Mouse (Mus musculus): Measurements from ENCODE around the gene Disc1. TPM values are rescaled to one million over a fixed set of nuclear protein-coding genes. Genes with fewer than 3 reads are reported as not detected.

Disc1 gene
- total RNA-seq, 2 experiments from 2014 or later: 1.6 to 1.9 TPM

DNA sequence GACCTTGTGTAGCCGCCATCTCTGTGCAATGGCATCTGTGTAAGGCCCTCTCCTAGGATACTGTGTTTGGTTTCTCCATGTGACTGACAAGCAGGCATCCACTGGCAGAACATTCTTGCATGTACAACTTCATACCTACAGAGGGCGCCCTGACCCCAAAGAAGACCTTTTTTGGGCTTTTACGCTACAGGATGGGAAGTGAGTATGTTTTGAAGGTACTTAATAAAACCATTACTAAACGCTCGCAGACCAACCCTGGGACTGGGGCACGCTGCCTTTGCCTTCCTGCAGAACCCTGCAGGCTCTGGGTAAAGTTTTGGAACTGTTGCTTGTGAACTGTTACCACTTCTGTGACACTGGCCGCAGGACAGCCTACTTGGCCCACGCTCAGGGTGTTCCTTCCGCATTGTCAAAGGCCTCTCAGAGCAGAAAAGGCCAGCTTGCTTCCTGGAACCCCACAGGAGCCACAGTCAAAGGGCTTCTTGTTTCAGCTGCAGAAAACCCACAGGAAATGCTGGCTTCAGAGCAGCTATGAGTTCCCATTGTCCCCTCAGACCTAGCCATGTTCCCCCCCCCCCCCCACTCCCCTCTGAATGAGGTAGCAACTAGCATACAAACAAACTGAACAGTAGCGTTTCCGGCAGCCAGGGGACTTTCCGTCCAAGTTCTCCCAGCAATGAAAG lies 13.1 kb downstream of the Disc1 start:
- DNase-seq (ENCODE audit: low spot score in 2 of 2): peak; percentile 36 to 45

DNA sequence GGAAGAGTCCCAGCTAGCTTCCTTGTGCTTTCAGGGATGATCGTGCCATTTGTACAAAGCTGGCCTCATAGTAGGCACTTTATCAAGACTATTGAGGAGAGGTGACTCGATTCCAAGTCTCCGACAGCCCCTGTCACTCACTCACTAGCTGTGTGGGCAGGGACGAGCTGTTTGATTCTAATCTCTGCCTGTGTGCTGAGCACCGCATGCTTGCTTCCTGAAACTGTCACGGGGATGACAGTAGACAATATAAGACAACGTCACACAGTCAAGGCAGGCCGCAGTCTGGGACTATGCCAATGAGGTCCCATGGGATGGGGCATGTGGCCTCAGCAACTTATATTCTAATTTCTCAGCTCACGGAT lies 13.6 kb downstream of the Disc1 start:
- no peak for DNase-seq (ENCODE audit: low spot score in 2 of 2)

DNA sequence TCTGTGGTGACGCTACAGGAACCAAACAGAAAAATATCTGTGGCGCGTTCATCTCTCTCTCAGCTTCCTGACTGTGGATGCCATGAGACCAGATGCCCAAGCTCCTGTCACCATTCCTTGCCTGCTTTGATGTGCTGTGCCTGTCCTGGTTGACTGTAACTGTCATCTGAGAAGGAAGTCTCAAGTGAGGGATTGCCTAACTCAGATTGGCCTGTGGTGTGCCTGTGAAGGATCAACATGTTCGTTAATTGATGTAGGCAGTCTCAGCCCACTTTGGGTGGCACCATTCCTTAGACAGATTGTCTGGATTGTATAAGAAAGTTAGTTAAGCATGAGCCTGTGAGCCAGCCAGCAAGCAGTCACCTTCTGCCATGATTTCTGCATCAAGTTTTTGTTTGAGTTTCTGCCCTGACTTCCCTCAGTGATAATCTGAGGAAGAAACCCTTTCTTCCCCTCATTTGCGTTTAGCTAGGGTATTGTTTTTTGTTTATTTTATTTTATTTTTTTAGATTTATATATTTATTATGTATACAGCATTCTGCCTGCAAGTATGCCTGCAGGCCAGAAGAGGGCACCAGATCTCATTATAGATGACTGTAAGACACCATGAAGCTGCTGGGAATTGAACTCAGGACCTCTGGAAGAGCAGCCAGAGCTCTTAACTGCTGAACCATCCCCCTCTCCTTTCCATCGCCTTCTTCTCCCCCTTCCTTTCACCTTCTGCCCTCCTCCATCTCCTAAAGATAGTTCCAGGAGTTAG lies 14.3 kb downstream of the Disc1 start:
- DNase-seq (ENCODE audit: low spot score in 2 of 2): no peak

DNA sequence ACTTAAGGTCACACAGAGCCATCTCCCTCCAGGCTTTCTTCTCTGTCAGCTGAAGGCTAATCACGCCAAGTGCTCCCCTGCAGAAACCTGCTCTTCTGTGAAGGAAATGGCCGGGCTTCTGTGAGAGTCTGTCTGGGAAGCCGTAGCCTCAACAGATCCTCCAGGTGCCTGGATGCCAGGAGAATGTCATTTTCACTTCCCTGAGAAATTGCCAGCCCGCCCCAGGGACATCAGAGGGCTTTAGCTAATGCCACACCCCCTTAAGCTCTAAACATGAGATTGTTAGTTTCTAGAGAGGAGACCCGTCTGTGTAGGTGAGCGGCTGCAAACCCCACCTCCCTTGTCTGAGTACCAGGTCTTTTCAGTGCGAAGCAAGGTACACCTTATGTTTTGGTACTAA lies 15.3 kb downstream of the Disc1 start:
- DNase-seq (ENCODE audit: low spot score in 2 of 2): no peak

DNA sequence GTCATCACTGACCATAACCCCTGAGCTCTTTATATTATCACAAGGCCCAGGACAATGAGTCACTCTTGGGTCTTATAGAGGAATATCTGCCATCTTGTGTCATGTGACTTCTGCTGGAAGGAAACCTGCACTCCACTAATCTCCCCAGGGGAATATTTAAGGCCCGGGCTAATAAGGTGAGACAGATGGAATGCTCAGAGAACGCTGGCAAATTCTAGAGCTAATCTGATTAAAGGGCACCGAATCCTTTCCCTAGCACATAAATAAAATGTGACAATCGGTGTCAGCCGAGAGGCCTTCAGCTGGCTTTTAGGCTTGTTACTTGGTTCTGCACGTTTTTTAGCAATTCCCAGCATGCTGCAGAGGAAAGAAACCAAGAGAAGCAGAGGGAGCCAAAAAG lies 15.7 kb downstream of the Disc1 start:
- DNase-seq (ENCODE audit: low spot score in 2 of 2): no peak

DNA sequence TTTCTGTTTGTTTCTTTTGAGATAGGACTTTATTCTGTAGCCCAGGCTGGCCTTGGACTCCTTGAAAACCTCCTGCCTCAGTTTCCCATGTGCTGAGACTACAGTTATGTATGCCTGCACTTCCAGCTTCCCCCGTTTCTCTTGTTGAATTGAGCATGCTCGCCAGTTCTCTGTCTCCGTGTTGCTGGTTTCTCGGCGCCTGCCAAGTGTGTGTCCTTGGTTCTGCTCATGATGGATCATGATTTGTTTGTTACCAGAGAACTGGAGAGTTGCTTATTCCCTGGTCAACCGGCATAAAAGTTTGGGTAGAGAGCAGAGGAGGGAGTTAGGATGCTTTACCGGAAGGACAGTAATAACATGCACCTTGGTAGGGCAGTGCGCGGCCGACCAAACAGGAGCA lies 20.1 kb downstream of the Disc1 start:
- no peak for DNase-seq (ENCODE audit: low spot score in 2 of 2)

DNA sequence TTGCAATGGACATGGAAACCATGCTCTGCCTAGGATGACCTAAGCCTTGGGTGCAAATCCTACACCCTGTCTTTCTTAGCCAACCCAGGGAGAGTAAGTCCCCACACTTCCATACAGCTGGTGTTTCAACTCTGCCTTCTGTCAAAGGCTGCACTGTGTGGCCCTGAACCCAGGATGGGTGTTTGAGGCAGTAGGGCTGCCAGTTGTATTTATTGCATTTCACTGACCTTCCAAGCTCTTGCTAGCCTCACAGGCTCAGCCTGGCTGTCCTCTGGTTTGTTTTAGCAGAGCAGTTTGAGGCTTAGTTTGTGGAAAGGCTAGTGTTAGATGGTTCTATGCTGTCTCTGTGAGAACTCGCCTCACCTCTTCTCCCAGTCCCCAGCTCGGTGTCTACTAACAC lies 20.6 kb downstream of the Disc1 start:
- no peak for DNase-seq (ENCODE audit: low spot score in 2 of 2)

DNA sequence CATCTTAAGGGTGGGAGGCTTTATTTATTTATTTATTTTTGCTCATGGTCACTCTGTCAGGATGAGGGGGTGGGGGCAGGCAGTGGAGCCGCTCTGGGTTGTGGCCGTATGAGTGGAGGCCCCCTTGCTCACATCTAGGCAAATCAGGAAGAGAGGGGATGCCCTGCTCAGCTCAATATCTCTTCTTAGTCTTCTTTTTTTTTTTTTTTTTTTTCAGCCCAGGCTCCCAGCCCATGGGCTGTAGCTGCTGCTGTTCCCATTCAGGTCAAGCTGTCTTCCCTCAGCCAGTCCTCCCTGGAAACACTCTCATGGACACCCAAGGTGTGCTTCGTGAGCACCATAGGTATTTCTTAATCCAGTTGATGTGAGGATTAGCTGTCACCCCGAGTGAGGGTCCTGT lies 21.4 kb downstream of the Disc1 start:
- DNase-seq (ENCODE audit: low spot score in 2 of 2): no peak

DNA sequence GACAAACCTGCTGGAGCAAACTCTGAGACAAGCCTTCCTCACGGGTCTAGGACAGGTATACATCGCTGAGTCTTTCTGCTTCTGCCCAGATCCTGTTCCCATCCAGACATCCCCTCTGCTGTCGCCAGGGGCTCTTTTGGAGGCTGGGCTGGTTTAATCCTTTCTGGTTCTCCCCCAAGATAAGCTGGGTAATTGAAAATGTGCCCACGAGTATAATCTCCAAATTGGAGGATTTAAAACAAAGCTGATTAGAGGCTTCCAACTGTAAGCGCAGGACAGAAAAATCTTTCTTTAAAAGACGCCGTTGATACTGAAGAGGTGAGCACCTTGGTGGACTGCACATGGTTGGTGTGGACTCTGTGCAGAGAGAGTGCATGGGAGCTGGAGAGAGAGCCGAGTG lies 23.3 kb downstream of the Disc1 start:
- no peak for DNase-seq (ENCODE audit: low spot score in 2 of 2)

DNA sequence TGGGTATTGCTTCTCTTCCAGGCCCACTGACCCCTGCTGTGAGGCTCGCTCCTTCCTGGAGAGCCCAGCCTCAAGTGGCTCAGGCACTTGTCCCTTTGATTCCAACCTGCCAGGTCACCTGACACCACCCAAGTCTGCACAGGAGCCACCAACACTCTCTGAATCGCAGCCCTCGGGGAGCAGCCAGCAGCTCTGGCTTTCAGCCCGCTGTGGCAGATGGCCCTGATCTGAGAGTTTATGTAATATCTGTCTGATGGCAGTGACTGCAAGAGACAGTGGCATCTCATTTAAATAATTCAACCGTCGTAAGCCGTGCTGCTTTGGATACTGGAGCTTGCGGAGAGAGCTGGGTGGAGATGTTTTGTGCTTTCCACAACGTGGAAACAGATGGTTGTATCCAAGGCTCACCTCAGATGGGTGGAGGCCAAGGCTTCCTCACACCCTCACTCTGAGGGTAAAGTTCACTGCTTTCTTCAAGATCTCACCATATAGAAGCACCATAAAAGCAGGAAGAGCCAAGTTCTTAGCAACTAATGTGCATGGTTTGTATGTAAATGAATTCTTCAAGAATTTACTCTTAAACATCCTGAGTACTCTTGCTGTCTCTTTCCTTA lies 24.9 kb downstream of the Disc1 start:
- DNase-seq (ENCODE audit: low spot score in 2 of 2): peak; percentile 75 to 92

DNA sequence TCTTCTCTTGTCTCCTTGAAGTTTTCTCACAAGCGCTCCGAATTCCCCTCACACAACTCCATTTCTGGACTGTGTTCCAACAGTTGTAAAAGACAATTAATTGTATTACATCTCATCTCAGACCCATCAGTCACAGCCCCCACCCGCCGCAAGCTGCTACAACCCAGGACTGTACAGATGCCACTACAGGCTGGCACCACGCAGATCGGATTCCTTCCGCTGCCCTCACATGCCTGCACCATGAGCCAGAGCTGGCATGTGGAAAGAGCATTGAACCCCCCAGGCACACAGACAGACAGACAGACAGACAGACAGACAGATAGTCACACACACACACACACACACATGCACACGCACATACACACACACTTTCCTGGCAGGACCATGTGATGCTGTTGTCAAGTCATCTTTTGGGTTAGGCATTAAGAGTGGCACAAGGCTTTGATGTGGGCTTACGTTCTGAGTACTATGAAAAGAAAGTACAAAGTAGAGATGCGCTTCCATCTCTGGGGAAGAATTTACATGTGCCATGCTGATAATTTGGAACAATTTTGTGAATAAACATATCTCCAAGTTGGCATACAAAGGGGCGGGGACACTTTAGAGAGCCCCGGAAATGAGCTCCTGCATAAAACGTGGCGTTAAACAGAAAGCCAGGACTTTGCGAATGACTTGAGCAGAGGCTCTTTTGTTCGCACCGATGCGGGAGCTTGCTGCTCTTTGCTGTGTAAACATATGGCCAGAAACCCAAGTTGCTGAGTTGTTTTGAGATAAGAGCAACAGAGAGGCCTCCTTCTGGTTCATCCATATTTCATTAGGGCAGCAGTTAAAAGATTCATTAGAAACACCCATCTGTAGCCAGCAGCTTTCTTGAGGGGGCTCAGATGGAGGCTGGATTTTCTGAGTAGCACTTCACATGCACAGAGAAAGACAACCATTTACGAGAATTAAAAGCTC lies 26.7 kb downstream of the Disc1 start:
- DNase-seq (ENCODE audit: low spot score in 2 of 2): no peak

DNA sequence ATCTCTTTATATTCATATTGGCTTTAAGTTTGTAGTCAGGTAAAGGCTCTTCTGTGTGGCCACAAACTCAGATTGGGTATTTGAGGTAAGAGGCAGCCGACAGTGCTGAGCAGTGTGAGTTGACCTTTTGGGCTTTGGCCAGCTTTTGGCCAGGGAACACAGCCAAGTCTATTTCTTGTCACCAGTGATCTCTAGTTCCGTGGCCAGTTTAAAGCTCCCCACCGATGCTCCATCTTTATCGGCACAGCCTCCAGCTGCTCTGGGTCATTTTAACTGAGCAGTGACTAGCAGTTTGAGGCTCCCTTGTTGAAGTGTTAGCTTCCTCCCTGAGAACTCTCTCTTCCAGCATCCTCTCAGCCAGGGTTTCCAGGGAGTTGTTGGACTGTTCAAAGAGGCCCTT lies 29.8 kb downstream of the Disc1 start:
- no peak for DNase-seq (ENCODE audit: low spot score in 2 of 2)

DNA sequence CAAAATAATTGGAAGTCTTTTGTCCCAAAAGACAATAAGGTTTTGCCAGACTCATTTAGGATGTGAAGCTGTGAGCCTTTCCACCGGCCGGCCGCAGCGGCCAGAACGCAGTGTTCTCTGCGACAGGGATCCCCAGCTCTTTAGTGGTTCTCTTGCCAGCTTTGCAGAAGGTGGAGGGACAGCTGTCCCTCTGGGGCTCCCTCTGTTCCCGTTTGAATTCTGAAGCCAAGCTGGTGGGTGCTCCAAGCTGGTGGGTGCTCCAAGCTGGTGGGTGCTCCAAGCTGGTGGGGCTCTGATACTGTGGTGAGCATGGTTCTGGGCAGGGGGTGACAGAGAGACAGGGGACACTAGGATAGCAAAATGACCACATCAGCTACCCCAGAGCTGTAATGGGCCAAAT lies 30.5 kb downstream of the Disc1 start:
- no peak for DNase-seq (ENCODE audit: low spot score in 2 of 2)

DNA sequence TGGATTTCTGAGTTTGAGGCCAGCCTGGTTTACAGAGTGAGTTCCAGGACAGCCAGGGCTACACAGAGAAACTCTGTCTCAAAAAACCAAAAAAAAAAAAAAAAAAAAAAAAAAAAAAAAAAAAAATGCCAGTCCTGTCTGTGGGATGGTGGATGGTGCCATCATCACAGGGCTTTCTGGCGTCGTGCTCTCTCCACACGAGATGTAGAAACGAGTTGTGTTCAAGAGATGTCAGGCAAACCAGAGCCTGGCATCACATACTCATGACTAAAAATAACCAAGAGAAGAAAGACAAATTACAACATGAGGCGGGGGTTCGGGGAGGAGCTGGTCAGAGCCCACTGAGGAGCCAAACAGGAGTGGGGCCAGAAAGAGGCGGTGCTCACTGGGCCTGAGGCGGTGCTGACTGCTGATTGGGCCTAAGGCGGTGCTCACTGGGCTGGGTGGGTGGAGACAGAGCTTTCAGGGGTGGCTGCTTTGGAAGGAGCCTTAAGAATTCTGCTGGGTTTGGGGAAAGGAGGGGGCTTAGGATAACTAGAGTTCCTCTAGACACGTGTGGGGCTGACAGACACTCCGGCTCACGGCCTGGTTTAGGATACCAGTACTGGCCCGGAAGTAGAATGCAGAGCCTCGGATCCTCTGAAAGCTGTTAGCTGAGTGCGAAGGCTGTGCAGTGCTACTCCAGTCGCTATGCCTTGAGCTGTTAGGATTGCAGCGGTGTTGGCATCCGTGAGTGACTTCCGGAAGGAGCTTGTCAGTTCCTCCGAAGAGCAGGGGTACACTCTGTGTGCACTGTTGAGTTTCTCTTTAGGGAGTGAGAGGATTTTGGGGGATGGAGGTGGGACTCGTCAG lies 37.1 kb downstream of the Disc1 start:
- peak; percentile 13 to 22 for DNase-seq (ENCODE audit: low spot score in 2 of 2)

DNA sequence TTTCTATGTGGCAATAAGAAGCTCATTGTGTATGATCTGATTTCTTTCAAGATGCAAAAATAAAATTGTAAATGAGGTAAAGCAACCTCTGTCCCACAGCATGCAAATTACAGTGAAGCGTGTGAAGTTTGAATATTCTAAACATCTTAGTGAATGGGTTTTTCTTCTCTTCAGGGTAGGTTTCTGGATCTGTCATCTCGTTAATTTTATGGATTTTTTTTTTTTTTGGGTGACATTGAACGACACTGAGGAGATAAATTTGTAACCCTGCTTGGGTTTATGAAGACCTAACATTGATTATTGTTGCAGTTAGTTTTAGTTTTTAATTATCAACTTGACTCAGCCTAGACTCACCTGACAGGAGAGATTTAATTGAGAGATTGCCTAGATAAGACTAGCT lies 43.1 kb downstream of the Disc1 start:
- DNase-seq (ENCODE audit: low spot score in 2 of 2): no peak

DNA sequence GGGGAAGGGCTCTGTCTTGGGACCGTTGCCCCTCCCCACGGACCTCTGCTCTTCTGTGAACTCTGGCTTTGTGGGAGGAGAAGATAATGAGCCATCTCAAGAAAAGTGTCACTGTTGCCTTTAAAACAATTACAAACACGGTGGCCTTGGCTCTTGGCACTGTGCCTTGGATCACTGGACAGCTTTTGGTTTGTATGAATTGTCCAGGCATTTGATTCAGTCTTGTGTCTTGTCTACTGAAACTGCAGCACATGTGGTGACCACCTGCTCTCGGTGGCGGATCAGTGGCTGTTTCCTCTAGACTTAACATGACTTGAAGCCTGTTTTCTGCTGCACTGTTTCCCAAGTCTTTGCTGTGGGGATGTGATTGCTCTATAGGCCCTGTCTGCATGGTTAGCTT lies 44.1 kb downstream of the Disc1 start:
- DNase-seq (ENCODE audit: low spot score in 2 of 2): no peak

DNA sequence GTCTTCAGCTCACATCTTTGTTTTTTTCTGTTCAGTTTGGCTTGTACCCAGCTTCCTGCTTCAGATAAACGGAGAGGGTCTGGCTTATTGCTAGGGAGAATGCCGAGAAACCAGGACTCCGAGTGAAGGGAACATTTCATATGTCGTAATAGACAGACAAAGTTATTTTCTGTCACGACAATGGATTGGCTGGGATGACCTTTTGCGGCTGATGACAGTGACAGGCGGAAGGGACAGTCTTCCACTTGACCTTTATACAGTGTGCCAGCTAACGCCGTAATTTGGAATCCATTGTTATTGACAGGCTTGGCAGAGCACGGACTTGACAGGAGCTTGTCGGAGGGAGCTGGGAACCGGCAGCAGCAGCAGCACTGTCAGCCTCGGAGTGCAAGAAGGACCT lies 48.3 kb downstream of the Disc1 start:
- no peak for DNase-seq (ENCODE audit: low spot score in 2 of 2)

DNA sequence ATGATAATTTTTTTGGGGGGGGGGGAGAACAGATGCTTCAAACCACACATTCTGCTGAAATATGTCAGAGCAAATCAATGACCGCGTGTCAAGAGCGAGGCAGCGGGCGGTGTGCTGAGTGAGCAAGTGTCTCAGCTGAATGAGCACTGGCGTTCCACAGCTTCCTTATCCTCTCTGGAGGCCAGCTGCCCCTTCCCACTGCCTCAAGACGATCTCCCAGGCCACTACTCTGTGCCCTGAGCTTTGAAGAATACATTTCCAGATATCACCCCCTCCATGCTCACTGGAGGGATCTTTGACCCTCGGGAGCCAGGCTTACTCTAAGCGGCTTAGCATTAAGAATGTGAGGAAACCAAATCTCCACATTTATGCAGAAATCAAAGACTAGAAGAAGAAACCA lies 59.2 kb downstream of the Disc1 start:
- no peak for DNase-seq (ENCODE audit: low spot score in 2 of 2)

DNA sequence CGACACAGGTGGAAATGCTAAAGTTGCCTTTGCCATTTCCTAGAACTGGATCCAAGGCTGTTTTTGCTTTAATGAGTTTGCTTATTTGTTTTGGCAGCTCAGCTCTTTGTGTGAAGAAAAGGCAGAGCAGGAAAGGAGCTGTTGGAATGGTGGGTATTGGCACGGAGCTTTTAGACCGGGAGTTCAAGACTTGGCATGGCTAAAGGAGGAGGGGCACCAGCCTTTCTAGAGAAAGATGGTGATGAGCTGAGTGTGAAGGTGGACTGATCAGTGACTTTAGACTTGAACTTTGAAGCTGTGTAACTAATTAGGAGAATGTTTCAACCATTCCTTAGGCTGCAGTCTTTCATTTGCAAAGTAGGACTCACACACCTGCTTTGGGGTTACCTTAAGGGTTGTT lies 59.8 kb downstream of the Disc1 start:
- DNase-seq (ENCODE audit: low spot score in 2 of 2): no peak

DNA sequence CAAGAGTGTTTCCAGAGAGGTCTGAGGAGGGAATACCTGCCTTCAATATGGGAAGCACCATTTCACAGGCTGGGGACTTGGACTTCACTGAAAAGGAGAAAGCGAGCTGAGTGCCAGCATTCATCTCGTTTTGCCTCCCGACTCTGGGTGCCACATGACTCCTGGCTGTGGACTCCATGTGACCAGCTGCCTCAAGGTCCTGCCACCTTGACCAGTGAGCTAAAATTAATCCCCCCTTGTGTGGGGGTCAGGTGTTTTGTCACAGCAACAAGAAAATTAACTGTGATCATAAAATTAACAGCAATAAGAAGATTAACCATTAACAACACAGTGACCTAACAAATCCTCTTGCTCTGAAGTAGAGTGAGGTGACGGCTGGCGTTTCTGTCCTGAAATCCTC lies 61.3 kb downstream of the Disc1 start:
- no peak for DNase-seq (ENCODE audit: low spot score in 2 of 2)

DNA sequence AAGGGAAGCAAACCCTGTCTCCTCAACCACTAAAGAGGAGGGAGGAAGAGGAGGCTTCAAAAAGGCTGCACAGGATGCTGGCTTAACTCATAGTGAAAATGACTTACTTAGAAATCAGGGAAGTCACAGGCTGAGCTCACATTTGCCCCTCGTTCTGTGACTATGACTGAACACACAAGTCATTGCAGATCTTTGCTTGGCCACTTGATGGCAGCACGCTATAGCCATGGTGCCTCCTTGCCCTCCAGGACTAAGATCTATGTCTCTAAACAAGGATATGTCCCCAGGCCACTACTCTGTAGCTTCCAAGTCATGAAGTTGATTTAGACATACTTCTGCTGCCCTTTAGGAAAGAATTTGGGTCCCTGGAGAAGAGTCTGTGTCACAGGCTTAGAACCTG lies 62.6 kb downstream of the Disc1 start:
- DNase-seq (ENCODE audit: low spot score in 2 of 2): peak; percentile 57 to 59

Measured in left cerebral cortex, adult 18-20 months (tissue).